Mouse (Mus musculus): ENCODE measurements around the gene Ppp1r7. TPM values are rescaled to one million over a fixed set of nuclear protein-coding genes. Genes with fewer than 3 reads are reported as not detected.
"Not testable (repeated sequence)": the region's sequence is repeated elsewhere in the genome, so short reads cannot be mapped to it uniquely, and the experiment has no call there.

Ppp1r7 gene
- total RNA-seq (2021) = 10 to 100 TPM; 82.1 to 87.1 TPM
- long read RNA-seq, experiment 1, full-length matches to known transcripts = 104 of 119 reads
- long read RNA-seq, experiment 1, partial matches to known transcripts = 7 of 119 reads
- long read RNA-seq, experiment 1, other reads (novel, unspliced or antisense) = 8 of 119 reads
- long read RNA-seq, experiment 2, full-length matches to known transcripts = 70 of 84 reads
- long read RNA-seq, experiment 2, partial matches to known transcripts = 9 of 84 reads
- long read RNA-seq, experiment 2, other reads (novel, unspliced or antisense) = 5 of 84 reads

GRCm38 (mm10) chr1:93342648-93343503 lies at the start of gene Ppp1r7, which contains the start of gene Pask:
Gene Ppp1r7 (plus strand): TSS chr1:93342854.
Gene Pask (minus strand): TSS chr1:93343482.
- peak; percentile 91 to 94 for DNase-seq (ENCODE audit: low spot score in 2 of 2)

GRCm38 (mm10) chr1:93294491-93294890 lies 48.2 kb upstream of the Ppp1r7 start:
- DNase-seq (ENCODE audit: low spot score in 2 of 2) = not testable (repeated sequence)

GRCm38 (mm10) chr1:93299791-93300190 lies 42.9 kb upstream of the Ppp1r7 start:
- no peak for DNase-seq (ENCODE audit: low spot score in 2 of 2)

GRCm38 (mm10) chr1:93300578-93300977 lies 42.1 kb upstream of the Ppp1r7 start:
- DNase-seq (ENCODE audit: low spot score in 2 of 2) = no peak

GRCm38 (mm10) chr1:93305581-93306337 lies 36.9 kb upstream of the Ppp1r7 start, which contains the start of gene Mterf4:
Gene Mterf4 (minus strand): TSS chr1:93305915.
- DNase-seq (ENCODE audit: low spot score in 2 of 2) = peak; percentile 75 to 85

GRCm38 (mm10) chr1:93323973-93324372 lies 18.7 kb upstream of the Ppp1r7 start:
- DNase-seq (ENCODE audit: low spot score in 2 of 2) = no peak

GRCm38 (mm10) chr1:93326446-93326845 lies 16.2 kb upstream of the Ppp1r7 start:
- DNase-seq (ENCODE audit: low spot score in 2 of 2) = no peak

- no peak for DNase-seq (ENCODE audit: low spot score in 2 of 2)
These were observed 8.0 kb upstream of the Ppp1r7 start for GRCm38 (mm10) chr1:93334621-93335020.

GRCm38 (mm10) chr1:93343504-93344047 lies 922 bp downstream of the Ppp1r7 start:
- peak; percentile 95 to 96 for DNase-seq (ENCODE audit: low spot score in 2 of 2)

GRCm38 (mm10) chr1:93347176-93347575 lies 4.5 kb downstream of the Ppp1r7 start:
- no peak for DNase-seq (ENCODE audit: low spot score in 2 of 2)

GRCm38 (mm10) chr1:93349701-93350100 lies 7.0 kb downstream of the Ppp1r7 start:
- DNase-seq (ENCODE audit: low spot score in 2 of 2) = peak in 1 of 2 experiments; percentile 2

GRCm38 (mm10) chr1:93352724-93353123 lies 10.1 kb downstream of the Ppp1r7 start:
- DNase-seq (ENCODE audit: low spot score in 2 of 2) = peak in 1 of 2 experiments; percentile 10

- DNase-seq (ENCODE audit: low spot score in 2 of 2) = no peak
These were observed 20.0 kb downstream of the Ppp1r7 start for GRCm38 (mm10) chr1:93362661-93363060.

- no peak for DNase-seq (ENCODE audit: low spot score in 2 of 2)
These were observed 23.0 kb downstream of the Ppp1r7 start for GRCm38 (mm10) chr1:93365641-93366040.

- no peak for DNase-seq (ENCODE audit: low spot score in 2 of 2)
These were observed 31.0 kb downstream of the Ppp1r7 start, which contains the start of gene Ano7 for GRCm38 (mm10) chr1:93373665-93374064. Gene Ano7 (plus strand): TSS chr1:93373930.

- no peak for DNase-seq (ENCODE audit: low spot score in 2 of 2)
These were observed 34.7 kb downstream of the Ppp1r7 start for GRCm38 (mm10) chr1:93377307-93377706.

- DNase-seq (ENCODE audit: low spot score in 2 of 2) = no peak
These were observed 36.5 kb downstream of the Ppp1r7 start for GRCm38 (mm10) chr1:93379117-93379516.

GRCm38 (mm10) chr1:93387198-93387597 lies 44.5 kb downstream of the Ppp1r7 start:
- no peak for DNase-seq (ENCODE audit: low spot score in 2 of 2)

- DNase-seq (ENCODE audit: low spot score in 2 of 2) = no peak
These were observed 46.3 kb downstream of the Ppp1r7 start for GRCm38 (mm10) chr1:93388906-93389305.

- DNase-seq (ENCODE audit: low spot score in 2 of 2) = no peak
These were observed 58.8 kb downstream of the Ppp1r7 start for GRCm38 (mm10) chr1:93401191-93402052.

All from left cerebral cortex, adult 18-20 months (tissue).